Mouse (Mus musculus) heart, embryonic 15.5 days (tissue): Measurements from ENCODE around the gene Dock11. TPM values are rescaled to one million over a fixed set of nuclear protein-coding genes. Genes with fewer than 3 reads are reported as not detected.

Source experiments
- ATAC-seq: fragments of 200-750 bp; cut with Nextera tagmentation; replicated peaks from 2 replicates; pipeline ENCODE4 v1.8.0; 2017; ENCODE audit warnings: low read depth, moderate TSS enrichment; ENCODE audit not compliant: insufficient number of reproducible peaks, insufficient read depth, low FRiP score
- H3K27ac ChIP-seq: fragments of 300-500 bp; sonication (generic); 2 replicates; pipeline ENCODE4 v1.5.1; 2015; ENCODE audit warnings: mild to moderate bottlenecking, inconsistent platforms
- H3K27me3 ChIP-seq: fragments of 300-500 bp; sonication (generic); 2 replicates; pipeline ENCODE4 v1.6.1; 2015; ENCODE audit warnings: inconsistent platforms
- H3K36me3 ChIP-seq: fragments of 300-500 bp; sonication (generic); 2 replicates; pipeline ENCODE4 v1.6.1; 2015; ENCODE audit warnings: mild to moderate bottlenecking, inconsistent platforms
- H3K4me1 ChIP-seq: fragments of 300-500 bp; sonication (generic); replicated peaks from 2 replicates; pipeline ENCODE4 v1.6.1; 2015; ENCODE audit warnings: inconsistent platforms
- H3K4me2 ChIP-seq: fragments of 300-500 bp; sonication (generic); 2 replicates; pipeline ENCODE4 v1.6.1; 2015; ENCODE audit warnings: inconsistent platforms, mild to moderate bottlenecking, moderate library complexity
- H3K4me3 ChIP-seq: fragments of 300-500 bp; sonication (generic); 2 replicates; pipeline ENCODE4 v1.5.1; 2015; ENCODE audit warnings: mild to moderate bottlenecking, inconsistent platforms
- H3K9ac ChIP-seq: fragments of 300-500 bp; sonication (generic); 2 replicates; pipeline ENCODE4 v1.6.1; 2015; ENCODE audit warnings: mild to moderate bottlenecking, inconsistent platforms
- H3K9me3 ChIP-seq: fragments of 300-500 bp; sonication (generic); replicated peaks from 2 replicates; pipeline ENCODE4 v1.6.1; 2016; ENCODE audit warnings: inconsistent platforms
- WGBS: fragments of 180-500 bp; shearing (Covaris S2); methylation state at CpG from one replicate; pipeline ENCODE4 v1.1.7; 2015; ENCODE audit warnings: mixed read lengths; 5-methylcytosine and 5-hydroxymethylcytosine counted together
- polyA plus RNA-seq: library from polyadenylated mRNA; unstranded; fragments of >200 nt; fragmentation: Nextera tagmentation; extraction: Ambion mirVana; gene quantifications from 2 replicates; pipeline ENCODE4 v1.2.1, GENCODE M21; 2015

Dock11 gene
- polyA plus RNA-seq, 1 experiment from 2014 or later: 6.1 TPM

- Histone ChIP-seq H3K36me3 (no peaks in the 10 kb centered on the region), H3K9me3 (no peaks in the 10 kb centered on the region), H3K4me1 (no peaks in the 10 kb centered on the region), H3K27me3 (no peaks in the 10 kb centered on the region), H3K4me3 (no peak overlapping the region), H3K4me2 (no peak overlapping the region), H3K9ac (no peak overlapping the region), H3K27ac (no peak overlapping the region)
- no peak for ATAC-seq
- 81% methylated on average over 5 of the region's 5 CpGs for WGBS
These were observed 142.5 kb downstream of the Dock11 start for GRCm38 (mm10) chrX:36031113-36031512.

- H3K27me3 ChIP-seq: no peaks in the 10 kb centered on the region
- no peaks in the 10 kb centered on the region; the same call in 1 of the 2 replicates for H3K36me3 ChIP-seq
- no peak overlapping the region for H3K9ac ChIP-seq
- H3K4me2 ChIP-seq: no peak overlapping the region
- H3K9me3 ChIP-seq: no peaks in the 10 kb centered on the region
- no peak overlapping the region for H3K27ac ChIP-seq
- no peaks in the 10 kb centered on the region for H3K4me1 ChIP-seq
- 86% methylated on average over 8 of the region's 8 CpGs for WGBS
- H3K4me3 ChIP-seq: no peak overlapping the region
- ATAC-seq: no peak
These were observed 145.4 kb downstream of the Dock11 start for GRCm38 (mm10) chrX:36034045-36034444.

- Histone ChIP-seq H3K4me1 (no peaks in the 10 kb centered on the region; the same call in 1 of the 2 replicates), H3K27ac (no peak overlapping the region), H3K27me3 (no peaks in the 10 kb centered on the region), H3K4me2 (no peak overlapping the region), H3K9me3 (no peaks in the 10 kb centered on the region), H3K36me3 (no peaks in the 10 kb centered on the region), H3K9ac (no peak overlapping the region), H3K4me3 (no peak overlapping the region)
- no peak for ATAC-seq
- WGBS: 64% methylated on average over 4 of the region's 4 CpGs
These were observed 157.1 kb downstream of the Dock11 start for GRCm38 (mm10) chrX:36045731-36046130.

- H3K9me3 ChIP-seq: no peaks in the 10 kb centered on the region
- 38% methylated on average over 1 of the region's 1 CpGs for WGBS
- no peak overlapping the region for H3K9ac ChIP-seq
- no peak overlapping the region; the same call in 1 of the 2 replicates for H3K27ac ChIP-seq
- no peaks in the 10 kb centered on the region; the same call in 1 of the 2 replicates for H3K4me1 ChIP-seq
- H3K4me2 ChIP-seq: no peak overlapping the region
- no peaks in the 10 kb centered on the region for H3K36me3 ChIP-seq
- ATAC-seq: no peak
- H3K27me3 ChIP-seq: no peaks in the 10 kb centered on the region
- H3K4me3 ChIP-seq: no peak overlapping the region
These were observed 158.8 kb downstream of the Dock11 start for GRCm38 (mm10) chrX:36047451-36047850.

GRCm38 (mm10) chrX:36050312-36050711, 161.7 kb downstream of the Dock11 start:
- Histone ChIP-seq H3K27ac (no peak overlapping the region), H3K27me3 (no peaks in the 10 kb centered on the region), H3K4me2 (no peak overlapping the region), H3K9ac (no peak overlapping the region), H3K9me3 (no peaks in the 10 kb centered on the region), H3K4me1 (no peaks in the 10 kb centered on the region; the same call in 1 of the 2 replicates), H3K36me3 (no peaks in the 10 kb centered on the region), H3K4me3 (no peak overlapping the region)
- no peak for ATAC-seq

- Histone ChIP-seq H3K4me1 (no peaks in the 10 kb centered on the region), H3K27ac (no peak overlapping the region), H3K4me2 (no peak overlapping the region), H3K4me3 (no peak overlapping the region), H3K9ac (no peak overlapping the region), H3K36me3 (no peaks in the 10 kb centered on the region), H3K27me3 (no peaks in the 10 kb centered on the region), H3K9me3 (no peaks in the 10 kb centered on the region)
- no peak for ATAC-seq
- WGBS: 77% methylated on average over 2 of the region's 2 CpGs
These were observed 185.4 kb downstream of the Dock11 start for GRCm38 (mm10) chrX:36073997-36074396.

- Histone ChIP-seq H3K9ac (no peak overlapping the region), H3K36me3 (no peaks in the 10 kb centered on the region), H3K4me3 (no peak overlapping the region), H3K27ac (no peak overlapping the region), H3K9me3 (no peaks in the 10 kb centered on the region), H3K27me3 (no peaks in the 10 kb centered on the region), H3K4me1 (no peaks in the 10 kb centered on the region), H3K4me2 (no peak overlapping the region)
- WGBS: 65% methylated on average over 4 of the region's 4 CpGs
- ATAC-seq: no peak
These were observed 188.5 kb downstream of the Dock11 start for GRCm38 (mm10) chrX:36077164-36077563.

- Histone ChIP-seq H3K9me3 (no peaks in the 10 kb centered on the region), H3K27me3 (no peaks in the 10 kb centered on the region)
- WGBS: 73% methylated on average over 1 of the region's 1 CpGs
These were observed 194.3 kb downstream of the Dock11 start for GRCm38 (mm10) chrX:36082917-36083316.

GRCm38 (mm10) chrX:36088464-36089256, 200.0 kb downstream of the Dock11 start:
- H3K27me3 ChIP-seq: no peaks in the 10 kb centered on the region
- H3K36me3 ChIP-seq: no peaks in the 10 kb centered on the region
- H3K4me3 ChIP-seq: no peak overlapping the region
- no peak overlapping the region for H3K4me2 ChIP-seq
- no peaks in the 10 kb centered on the region for H3K4me1 ChIP-seq
- no peak overlapping the region for H3K9ac ChIP-seq
- 75% methylated on average over 6 of the region's 6 CpGs for WGBS
- no peak overlapping the region for H3K27ac ChIP-seq
- no peak for ATAC-seq
- no peaks in the 10 kb centered on the region for H3K9me3 ChIP-seq

More at GRCm38 (mm10) chrX:36082917-36083316, 194.3 kb downstream of the Dock11 start:
- no peaks in the 10 kb centered on the region for H3K36me3 ChIP-seq
- H3K4me1 ChIP-seq: no peaks in the 10 kb centered on the region
- H3K4me3 ChIP-seq: no peak overlapping the region
- H3K9ac ChIP-seq: no peak overlapping the region
- no peak overlapping the region for H3K27ac ChIP-seq
- no peak for ATAC-seq
- H3K4me2 ChIP-seq: no peak overlapping the region

GRCm38 (mm10) chrX:36100883-36101282, 212.3 kb downstream of the Dock11 start:
- Histone ChIP-seq H3K36me3 (no peaks in the 10 kb centered on the region), H3K4me2 (no peak overlapping the region), H3K27me3 (no peaks in the 10 kb centered on the region), H3K9me3 (no peaks in the 10 kb centered on the region), H3K4me3 (no peak overlapping the region), H3K4me1 (no peaks in the 10 kb centered on the region), H3K27ac (no peak overlapping the region), H3K9ac (no peak overlapping the region)
- WGBS: 77% methylated on average over 1 of the region's 1 CpGs
- ATAC-seq: no peak

- Histone ChIP-seq H3K9me3 (no peaks in the 10 kb centered on the region), H3K27ac (no peak overlapping the region), H3K27me3 (no peaks in the 10 kb centered on the region), H3K36me3 (no peaks in the 10 kb centered on the region), H3K4me3 (no peak overlapping the region), H3K4me2 (no peak overlapping the region), H3K9ac (no peak overlapping the region), H3K4me1 (no peaks in the 10 kb centered on the region)
- ATAC-seq: no peak
- WGBS: 65% methylated on average over 3 of the region's 3 CpGs
These were observed 212.7 kb downstream of the Dock11 start for GRCm38 (mm10) chrX:36101318-36101717.

GRCm38 (mm10) chrX:36108601-36109000, 220.0 kb downstream of the Dock11 start:
- Histone ChIP-seq H3K9ac (no peak overlapping the region), H3K27me3 (no peaks in the 10 kb centered on the region), H3K9me3 (no peaks in the 10 kb centered on the region), H3K27ac (no peak overlapping the region), H3K4me1 (0 out of 2 replicates have a peak, but pooled peaks cover 3% of the 10 kb centered on the region), H3K4me2 (no peak overlapping the region), H3K4me3 (no peak overlapping the region), H3K36me3 (no peaks in the 10 kb centered on the region)
- WGBS: 49% methylated on average over 3 of the region's 3 CpGs
- ATAC-seq: no peak
